Mouse (Mus musculus) frontal cortex, postnatal 36 days (tissue): ENCODE measurements at regions not wholly inside any gene's neighbourhood (a gene's known extent, or its start where the extent isn't known, plus 50 kb on each side); places are given as distances from the start of the nearest gene placed in this dataset.

Experiments
- DNase-seq, 2 experiments: peaks; one replicate each; pipeline ENCODE4 v3.0.0; 2022; ENCODE audit warnings: low spot score in 2 of 2

DNA sequence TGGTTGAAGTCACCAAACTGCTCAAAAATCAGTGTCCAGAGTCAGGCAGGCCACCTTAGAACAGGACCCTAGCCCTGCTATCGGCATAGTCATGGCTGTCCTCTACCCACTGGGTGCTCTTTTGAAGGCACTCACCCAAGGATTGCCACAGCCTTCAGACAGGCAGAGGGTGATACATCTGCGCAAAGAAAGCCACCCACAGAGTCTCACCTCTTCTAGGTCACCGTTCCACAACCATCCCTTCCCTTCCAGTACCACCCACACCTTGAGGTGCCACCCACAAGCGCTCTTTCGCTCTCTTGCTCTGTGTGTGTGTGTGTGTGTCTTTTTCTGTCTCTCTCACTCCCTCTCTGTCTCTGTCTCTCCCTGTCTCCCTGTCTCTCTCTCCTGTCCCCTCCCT, 176.5 kb upstream of the Lpp start:
- peak; percentile 4 to 17 for DNase-seq

DNA sequence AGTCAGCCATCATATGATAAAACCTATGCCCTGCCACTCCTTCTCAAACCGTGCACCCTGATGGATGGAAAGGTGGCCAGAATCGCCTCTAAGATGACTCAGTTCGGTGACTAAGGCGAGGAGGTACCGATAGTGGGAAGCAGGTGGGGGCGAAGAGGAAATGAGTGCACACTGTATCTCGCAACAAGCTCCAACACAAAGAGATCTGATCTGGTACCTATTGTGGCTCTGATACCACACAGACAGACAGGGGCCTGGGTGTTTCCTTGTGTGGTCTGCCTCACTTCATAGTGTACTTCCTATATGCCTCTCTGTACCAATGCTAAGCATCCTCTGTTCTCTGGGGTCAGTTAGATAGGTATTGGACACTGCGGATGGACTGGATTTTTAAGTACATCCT, 178.0 kb upstream of the Lpp start:
- no peak for DNase-seq

DNA sequence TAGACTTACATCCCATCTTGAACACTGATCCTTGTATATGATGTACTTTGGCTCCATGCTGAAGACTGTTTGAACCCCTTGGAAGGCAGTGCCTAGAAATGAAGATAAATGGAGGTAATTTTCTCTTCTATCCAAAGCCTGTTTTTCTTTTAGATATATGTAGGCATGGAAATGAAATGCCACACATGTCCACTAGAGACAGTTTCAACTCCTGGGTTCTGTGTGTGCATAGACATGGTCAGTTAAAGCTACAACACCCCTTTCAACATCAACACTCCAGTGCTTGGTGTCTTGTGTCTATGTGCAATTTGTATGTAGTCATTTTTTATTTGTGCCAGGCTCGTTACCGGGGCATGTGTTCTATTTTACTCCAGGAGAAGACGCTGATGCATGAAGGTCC, 179.7 kb upstream of the Lpp start:
- no peak for DNase-seq

DNA sequence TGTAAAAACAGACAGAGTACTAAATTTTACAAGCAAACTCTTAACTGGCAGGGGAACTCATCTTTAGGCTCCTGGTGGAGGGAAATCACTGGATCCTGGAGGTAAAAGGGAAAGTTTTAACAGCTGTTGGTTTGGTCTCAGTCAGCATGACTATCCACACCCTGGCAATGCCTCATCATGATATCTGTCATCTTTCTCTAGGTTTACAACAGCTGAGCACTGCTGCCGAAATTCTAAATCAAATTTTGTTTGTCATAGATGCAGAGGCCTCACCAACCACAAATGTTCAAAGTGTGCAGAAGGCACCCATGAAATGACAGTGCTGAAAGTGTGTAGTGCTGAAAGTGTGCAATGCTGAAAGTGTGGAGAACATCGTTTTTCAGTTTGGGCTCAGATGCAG, 180.6 kb upstream of the Lpp start:
- DNase-seq = no peak

DNA sequence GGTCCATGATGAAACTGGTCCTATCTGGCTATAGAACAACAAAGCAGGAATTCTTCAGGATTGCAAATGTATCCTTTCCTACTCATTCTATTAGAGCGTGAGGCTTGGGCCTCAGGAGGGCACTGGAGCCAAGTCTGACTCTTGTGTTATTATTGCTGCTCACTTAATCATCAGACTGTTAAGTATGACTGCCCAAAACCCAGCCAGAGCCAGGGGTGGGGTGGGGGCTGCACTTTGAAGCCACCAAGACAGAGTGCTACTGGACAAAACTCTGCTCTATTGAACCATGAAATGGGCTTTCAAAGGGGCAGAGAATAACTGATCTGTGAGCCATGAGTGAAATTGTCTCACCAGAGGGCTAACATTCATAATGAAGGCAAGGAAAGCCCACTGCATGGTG, 181.7 kb upstream of the Lpp start:
- no peak for DNase-seq

DNA sequence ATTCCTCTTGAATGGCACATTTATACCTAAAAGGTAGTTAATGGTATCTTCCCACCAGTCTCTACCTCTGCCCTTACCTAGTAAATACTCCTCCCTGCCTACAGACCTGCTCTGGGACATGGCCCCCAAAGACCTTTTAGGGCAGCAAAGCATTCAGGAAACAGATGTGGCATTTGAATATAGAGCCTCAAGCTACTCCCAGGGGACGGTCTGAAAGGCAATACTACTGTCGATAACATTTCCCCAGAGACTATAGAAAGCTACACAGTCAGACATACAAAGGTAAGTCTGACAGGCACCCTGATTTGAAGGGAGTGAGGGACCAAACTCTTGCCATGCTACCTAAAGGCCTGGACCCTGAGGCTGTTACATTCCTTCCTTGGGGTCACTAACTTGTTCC, 184.4 kb upstream of the Lpp start:
- no peak for DNase-seq

DNA sequence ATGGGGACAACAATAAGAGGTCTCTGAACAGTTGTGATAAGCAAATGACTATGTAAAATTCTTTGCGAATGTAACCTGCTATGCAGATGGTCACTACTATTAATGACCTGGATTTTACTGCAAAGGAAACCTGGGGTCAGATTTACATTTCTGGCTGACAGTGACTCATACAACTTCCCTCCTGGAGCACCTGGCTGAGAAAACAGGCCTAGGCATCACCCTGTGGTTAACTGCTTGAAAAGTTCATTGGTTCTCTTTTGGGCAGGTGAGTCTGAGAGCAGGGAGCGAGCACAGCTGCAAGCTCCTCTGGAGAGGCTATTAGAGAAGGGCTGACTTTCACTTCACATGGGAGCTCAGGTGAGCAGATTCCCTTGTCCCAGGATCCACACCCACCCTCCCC, 185.2 kb upstream of the Lpp start:
- no peak for DNase-seq

DNA sequence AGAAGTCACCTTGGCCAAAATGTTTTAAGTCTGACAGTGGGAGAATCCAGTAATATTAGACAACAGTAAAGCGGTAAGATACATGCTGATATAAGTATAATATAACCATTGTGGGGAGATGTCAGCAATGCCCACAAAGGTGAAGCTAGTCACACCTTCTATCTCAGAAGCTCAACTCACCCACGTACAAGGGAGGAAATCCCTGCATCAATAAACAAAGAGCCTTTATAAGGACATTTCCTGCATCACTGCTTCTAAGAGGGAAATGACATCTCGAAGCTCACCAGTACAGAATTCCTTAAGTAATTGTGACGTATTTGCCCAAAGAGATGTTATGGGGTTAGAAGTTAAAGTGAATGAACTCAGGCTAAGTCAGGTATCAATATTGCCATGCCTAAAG, 186.3 kb upstream of the Lpp start:
- DNase-seq = no peak

DNA sequence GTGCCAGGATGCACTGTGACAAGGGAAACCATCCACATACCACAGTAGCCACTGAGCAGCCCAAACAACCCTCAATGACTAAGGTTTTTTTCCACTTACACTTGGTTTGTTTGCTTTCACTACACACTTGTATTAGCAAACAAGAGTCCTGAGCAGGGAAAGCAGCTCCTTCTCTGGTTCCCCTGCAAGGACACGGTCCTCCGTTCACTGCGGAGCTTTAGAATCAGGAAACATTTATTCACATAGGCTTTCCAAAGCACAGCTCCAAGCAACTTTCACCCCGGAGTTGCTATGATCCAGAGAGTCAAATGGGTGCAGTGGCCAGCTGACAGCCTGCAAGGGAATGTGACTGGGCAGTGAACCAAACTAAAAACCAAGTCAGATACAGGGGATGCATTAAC, 186.8 kb upstream of the Lpp start:
- DNase-seq = no peak

DNA sequence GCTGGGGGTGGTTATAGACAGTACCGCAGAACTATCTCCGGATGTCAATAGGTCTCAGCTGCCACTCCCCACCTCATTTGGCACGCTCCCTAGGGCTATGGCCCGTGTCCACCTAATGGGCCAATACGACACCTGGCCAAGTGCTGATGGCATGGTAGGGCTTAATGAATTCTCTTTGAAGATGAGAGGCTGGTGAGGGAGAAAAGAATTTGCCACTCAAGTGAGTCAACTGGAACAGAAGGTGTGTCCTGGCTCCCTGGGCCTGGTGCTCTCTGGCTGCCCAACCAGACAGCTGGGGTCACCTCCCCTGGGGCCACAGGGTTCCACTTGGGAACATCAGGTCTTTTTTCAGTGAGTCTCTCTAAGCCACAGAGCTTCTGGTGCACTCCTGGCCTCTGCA, 187.7 kb upstream of the Lpp start:
- DNase-seq = no peak

DNA sequence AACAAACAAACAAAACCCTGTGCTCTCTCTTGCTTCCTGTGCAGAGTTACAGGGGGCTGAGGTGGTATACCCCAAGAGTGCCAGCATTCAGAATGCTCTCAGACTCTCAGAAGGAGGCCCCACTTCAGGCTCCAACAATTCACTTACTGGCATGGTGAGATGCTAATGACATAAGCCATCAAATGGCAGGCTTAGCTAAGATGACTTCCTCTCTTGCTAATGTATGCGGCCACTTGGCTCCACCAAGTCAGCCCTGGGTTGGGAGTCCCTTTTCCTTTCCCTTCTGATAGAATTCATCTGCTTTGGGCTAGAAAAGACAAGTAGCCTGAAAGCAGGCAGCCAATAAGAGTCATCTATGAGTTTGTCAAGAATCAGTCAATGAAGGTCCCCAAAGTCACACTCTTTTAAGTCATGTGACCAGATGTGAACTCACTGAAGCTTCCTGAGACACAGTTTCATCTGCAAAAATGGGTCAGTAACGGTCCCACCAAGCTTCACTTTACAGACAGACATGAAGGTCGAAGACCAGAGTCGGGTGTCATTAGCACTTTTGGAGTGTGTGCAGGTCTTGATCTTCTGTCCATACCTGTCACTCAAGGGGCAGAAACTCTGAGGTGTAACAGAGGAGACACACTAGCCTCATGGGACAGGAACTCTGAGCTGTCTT, 189.1 kb upstream of the Lpp start:
- DNase-seq = no peak

DNA sequence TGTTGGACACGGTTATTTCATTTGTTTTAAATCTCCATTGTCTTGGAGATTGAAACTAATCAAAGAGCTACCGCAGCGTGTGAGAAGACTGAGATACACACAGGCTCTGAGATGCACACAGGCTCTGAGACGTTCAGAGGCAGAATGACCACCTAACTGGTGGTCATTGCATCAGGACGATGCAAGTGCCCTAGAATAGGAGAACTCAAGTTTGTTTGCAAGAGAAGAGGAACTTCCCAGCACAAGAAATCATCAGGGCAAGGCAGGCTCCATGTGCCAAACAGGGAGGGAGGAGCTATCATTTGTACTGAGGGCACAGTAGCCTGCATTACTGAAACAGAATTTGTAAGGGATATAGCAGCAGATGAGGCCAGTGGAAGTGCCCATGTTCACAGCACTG, 190.7 kb upstream of the Lpp start:
- no peak for DNase-seq

DNA sequence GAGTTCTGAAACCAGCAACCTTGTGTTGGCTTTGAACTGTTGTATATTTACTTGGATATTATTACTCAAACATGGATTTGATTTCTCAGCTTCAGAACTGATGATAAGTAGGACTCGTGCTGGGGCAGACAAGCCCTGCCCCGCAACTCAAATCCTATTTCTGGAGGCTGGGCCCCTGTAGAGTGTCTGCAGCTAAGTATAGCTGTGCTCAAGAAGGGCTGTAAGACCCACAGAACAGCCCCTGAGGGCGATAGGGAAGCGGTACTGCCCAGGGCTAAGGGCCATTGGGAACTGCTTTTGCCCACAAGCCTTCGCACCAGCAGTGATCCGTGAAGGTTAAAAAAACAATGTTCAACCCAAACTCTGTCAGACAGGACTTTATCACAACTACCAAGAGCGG, 191.9 kb upstream of the Lpp start:
- no peak for DNase-seq

DNA sequence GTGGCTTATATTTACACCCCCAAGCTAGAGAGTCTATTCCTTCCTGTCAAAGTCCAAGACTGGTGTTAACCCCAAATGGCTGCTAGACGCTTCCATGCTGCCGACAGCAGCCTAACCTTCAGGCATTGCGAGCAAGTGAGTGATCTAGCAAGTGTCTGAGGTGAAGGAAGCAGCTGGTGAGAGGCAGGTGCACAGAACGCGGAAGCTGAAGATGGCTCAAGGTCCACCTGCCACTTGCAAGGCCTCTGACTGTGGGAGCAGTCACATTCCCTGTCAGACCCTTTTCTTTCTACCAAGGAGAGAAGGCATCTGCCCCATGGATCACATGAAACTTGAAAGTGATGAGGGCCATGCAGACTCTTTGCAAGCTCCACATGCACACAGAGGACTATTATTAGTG, 193.1 kb upstream of the Lpp start:
- DNase-seq = no peak

DNA sequence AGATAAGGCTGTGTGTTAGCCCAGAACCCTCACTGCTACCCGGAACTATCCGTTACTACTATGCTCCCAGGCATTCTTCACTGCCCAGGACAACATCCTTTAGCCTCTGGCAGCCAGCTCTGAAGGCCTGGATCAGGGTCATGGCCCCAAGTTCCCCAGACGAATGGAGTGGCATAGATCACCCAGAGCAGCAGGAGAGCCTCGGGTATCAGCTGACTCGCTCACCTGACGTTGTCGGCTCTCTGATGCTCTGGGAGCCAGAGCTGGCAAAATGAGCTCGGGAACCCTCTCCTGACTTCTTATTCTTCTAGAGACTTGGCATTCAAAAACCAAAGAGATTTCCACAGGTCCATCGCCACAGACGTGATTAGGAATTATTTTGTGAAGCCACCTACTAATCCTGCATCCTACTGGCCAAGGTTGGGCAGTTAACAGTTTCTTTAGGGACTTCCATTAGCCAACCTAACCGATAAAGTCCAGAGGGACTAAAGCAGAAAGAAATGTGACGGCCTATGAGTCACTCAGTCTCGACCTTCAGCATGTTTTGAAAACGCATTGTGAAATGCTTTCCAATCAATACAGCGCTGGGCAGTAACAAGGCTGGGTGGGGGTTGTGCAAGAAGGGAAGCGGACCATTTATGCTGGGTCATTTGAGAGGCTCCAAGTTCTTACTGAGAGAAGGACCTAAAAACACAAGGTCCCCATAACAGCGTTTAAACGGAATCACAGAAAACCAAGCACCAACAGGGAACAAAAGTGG, 193.7 kb upstream of the Lpp start:
- no peak for DNase-seq

DNA sequence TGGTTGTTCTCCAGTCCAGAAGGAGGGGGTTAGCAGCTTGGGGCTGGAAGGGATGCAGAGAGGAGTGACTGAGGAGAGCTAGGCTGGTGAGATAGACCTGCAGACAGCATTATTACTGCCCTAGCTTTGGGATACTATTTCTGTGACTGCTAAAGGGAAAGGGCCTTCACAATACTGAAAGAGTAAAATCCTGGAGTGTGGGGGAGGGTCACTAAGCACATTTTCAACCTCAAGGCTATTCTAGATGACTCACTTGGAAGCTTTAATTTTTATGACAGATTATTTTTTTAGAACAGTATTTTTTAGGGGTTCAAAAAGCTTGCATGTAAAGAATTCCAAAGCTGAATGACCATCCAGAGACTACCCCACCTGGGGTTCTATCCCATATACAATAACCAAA, 195.0 kb upstream of the Lpp start:
- no peak for DNase-seq

DNA sequence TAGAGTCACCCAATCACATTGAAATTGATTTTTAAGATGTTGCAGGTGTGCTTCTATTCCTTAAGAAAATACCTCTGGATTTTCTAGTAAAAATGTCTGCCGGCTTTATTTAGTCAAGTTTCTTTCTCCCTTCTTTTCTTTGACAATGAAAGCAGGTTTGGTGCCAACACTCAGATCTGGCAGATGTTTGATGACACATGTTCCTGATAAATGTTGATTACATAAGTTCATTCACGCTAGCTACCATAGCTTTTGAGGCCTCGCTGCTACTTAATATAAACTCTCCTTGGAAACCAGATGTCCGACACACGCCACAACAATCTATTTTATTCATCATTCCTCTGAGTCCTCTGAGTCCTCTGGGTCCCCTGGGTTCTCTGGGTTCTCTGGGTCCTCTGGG, 195.7 kb upstream of the Lpp start:
- no peak for DNase-seq

DNA sequence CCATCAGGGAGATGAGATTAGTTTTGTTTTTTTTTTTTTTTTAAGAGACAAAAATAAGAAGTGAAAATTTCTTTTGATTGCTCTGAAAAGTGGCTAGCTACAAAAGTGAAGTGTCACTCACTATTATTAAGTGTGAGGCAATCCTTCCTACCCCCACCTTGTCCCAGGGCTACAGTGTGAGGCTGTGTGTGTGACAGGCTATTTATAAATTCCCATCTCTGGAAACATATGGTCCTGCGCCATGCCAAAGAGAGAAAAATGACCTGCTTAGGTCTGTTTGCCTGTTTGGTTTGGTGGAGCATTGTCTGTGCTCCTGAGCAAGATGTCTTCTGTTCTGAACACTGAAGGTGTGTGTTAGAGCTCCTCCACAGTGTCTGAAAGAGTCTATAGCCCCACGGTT, 199.4 kb upstream of the Lpp start:
- no peak for DNase-seq

DNA sequence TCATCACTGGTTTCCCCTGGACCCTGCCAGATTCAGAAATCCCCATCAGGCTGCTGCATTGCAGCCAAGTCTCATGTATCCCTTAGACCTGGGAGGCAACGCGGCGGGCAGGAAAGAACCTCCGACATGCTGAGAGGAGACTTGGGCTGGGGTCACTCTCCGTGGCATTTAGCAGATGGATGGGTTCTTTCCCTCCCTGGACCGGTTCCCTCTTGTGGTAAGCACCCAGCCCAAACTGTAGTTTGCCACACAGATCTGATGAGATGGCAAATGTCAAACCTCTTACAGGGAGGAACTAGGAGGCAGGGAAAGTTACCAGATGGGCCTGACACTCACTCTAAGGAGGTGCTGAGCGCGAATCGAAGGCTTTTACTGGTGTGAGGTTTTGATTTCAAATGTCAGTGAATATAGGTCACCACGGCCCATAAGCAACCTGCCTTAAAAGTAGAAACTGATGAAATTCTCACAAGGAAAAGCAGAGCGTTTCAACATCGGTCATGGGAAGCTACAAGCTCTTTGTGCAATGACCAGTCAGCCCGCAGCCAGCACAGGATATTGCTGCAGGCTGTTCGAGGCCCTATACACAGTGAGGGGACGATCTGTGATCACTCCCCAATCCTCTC, 199.9 kb upstream of the Lpp start:
- no peak for DNase-seq

DNA sequence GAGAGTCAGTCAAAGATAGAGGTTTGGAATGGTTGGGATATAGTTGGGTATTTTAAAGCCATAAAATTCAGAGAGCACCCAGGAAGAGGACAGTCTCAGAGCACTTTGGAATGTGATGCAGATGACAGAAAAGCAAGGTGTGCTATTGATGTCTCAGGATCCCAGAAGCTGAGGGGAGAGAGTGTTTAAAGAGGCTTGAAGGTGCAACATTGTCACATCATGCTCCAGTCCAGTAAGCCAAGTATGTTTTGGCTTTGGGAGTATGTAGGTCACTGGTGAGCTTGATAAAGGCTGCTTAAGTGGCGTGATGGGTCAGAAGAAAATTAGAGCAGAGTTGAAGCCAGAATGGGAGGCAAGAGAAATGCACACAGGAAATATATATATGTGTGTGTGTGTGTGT, 201.3 kb upstream of the Lpp start:
- DNase-seq = no peak

DNA sequence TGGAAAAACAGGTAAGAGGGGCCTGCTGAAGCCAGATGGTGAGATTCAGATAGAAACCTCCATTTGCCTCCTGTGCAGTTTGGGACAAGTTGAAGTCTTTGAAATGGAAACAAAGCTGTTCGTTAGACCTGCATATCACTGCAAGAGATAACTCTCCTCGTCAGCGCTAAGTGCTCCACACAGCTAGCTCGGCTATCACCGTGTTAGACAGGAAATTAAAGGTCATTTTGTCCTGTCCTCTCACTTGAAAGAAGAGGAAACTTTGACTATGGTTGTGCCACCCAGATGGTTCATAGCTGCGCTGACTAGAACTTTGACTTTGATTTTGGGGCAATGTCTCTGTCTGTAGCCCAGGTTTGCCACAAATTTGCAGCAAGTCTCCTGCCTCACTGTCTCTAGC, 198.5 kb upstream of the Bcl6 start:
- DNase-seq = no peak

DNA sequence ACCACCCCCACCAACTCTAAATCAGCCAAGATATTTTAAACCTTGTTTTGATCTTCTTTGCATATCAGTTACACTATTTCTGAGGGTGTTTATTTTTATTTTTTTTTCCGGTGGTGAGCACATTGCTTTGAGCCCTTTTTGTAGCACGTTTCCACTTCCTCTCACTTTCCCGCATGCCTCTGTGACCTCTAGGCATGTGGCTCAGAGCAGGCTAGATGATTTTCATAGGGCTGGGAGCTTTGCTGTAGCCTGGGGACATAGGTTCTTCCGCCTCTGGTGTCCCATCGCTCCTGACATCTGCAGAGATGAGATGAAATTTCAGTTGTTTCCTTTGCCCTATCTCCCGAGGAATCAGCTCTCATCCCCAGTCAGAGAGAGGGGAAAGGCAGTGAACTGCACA, 197.3 kb upstream of the Bcl6 start:
- no peak for DNase-seq

DNA sequence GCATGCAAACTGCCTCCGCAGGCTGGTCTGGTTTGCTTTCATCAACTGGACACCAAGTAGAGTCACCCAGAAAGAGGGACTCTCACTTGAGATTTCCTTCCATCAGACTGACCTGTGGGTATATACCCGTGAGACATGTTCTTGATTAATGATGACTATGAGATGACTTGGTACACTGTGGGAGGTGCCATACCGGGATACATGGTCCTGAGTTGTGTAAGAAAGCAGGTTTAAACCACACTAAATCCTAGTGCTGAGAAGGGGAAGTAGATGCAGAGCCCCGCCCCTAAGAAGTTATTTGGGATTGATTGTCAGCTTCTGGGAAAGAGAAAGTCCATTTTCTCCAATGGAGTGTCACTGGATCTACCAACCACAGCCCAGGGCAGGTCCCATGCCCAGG, 196.2 kb upstream of the Bcl6 start:
- DNase-seq = no peak

DNA sequence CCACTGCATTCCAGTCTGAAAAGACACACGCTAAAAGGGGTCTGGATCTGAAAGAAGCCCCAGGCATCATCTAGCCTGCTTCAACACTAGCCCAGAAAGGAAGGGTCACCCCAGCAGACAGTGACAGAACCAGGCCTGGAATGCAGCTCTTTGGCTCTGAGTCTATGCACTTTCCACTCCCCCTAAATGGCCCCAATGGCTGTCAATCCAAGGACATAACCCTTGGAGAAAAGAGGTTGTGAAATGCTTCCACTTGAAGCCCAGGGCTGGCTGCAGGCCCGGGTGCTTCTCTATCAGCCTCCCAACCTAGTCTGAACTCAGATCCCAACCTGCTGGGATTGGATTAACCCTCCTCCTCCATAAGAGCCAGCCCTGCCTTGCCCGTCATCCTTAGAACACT, 194.6 kb upstream of the Bcl6 start:
- no peak for DNase-seq
